Mouse (Mus musculus) urinary bladder, postnatal 0 days (tissue): ENCODE measurements around the gene Mtif3. TPM values are rescaled to one million over a fixed set of nuclear protein-coding genes. Genes with fewer than 3 reads are reported as not detected.

ENCODE experiments used
- polyA plus RNA-seq: library from polyadenylated mRNA; unstranded; fragments of >200 nt; fragmentation: Nextera tagmentation; extraction: Ambion mirVana; gene quantifications from 2 replicates; pipeline ENCODE4 v1.2.1, GENCODE M21; 2015

Gene Mtif3
- polyA plus RNA-seq, result 14.8 and 20.1 TPM in 2 replicates

DNA sequence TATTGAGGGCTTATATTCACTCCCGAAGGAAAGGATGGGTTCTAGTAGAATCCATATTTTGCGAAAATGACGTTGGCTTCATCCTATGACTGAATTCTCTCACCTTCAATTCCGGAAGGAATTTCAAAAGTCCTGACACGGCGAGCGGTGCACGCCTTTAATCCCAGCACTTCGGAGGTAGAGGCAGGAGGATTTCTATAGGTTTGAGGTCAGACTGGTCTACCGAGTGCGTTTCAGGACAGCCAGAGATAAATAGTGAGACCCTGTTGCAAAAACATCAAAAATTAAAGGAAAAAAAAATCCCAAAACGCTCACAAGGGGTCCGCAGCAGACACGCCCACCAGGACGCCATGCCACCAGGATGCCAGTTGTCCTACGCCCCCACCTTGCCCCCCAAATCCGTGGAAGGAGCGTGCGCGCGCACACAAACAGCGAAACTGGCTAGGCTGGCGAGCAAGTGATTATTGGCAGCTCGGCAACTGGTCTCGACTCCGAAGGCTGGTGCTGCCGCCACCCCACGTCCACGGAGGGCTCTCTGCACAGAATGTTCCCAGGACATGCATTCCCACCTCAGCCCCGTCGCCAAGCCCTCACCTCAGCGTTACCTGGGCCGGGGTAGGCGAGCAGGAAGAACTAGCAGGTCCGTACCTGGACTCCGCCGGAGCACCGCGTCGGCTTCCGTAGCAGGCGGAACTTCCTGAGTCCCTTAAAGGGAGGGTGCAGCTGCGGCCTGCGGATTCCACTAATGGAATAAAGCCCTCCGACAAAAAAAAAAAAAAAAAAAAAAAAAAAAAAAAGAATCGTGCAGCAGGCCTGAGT is at the start of gene Mtif3:
TSS of gene Mtif3 (minus strand) at position 683 of the 819 bp plus-strand sequence.

DNA sequence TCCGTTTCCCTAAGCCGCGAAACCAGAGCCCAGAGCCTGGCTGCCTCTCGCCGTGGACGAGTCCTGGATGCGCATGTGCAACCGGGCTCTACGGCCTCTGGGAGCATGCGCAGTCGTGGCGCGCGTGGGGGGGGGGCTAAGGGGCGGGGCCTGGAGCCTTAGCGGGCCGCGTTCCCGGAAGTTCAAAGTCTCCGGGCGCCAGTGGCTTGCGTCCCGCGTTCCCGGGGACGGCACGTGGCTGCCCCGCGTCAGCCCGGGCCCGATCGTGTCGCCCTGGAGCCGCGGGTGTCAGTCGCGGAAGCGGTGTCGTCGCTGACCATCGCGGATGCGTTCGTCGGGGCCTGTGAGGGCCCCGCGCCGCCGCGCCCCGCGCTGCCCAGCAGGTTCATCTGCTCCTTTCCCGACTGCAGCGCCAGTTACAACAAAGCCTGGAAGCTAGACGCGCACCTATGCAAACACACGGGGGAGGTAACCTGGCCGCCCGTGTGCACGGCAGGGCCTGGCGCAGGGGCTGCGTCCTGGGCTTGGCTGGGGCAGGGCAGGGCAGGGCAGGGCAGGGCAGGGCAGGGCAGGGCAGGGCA is 15.0 kb downstream of the Mtif3 start, which contains the start of gene Gtf3a:
TSS of gene Gtf3a (plus strand) at position 150 of the 581 bp plus-strand sequence.

Other genes with a start within 250 kb of the Mtif3 start
- 10.2 and 12.3 TPM in 2 replicates for gene Usp12, start 168.8 kb downstream of the Mtif3 start, polyA plus RNA-seq
- 468 and 481 TPM in 2 replicates for gene Rpl21, start 130.9 kb downstream of the Mtif3 start, polyA plus RNA-seq
- 35.0 and 37.7 TPM in 2 replicates for gene Rasl11a, start 118.7 kb downstream of the Mtif3 start, polyA plus RNA-seq
- gene Gtf3a, start 15.1 kb downstream of the Mtif3 start, polyA plus RNA-seq, result 61.4 and 67.3 TPM in 2 replicates
- 9.1 and 11.5 TPM in 2 replicates for gene Lnx2, start 112.8 kb upstream of the Mtif3 start, polyA plus RNA-seq
- gene Polr1d, start 113.2 kb upstream of the Mtif3 start, polyA plus RNA-seq, result 122 and 127 TPM in 2 replicates
- gene Gsx1, start 224.9 kb upstream of the Mtif3 start, polyA plus RNA-seq, result not detected in 2 replicates